Mouse (Mus musculus) heart, adult 18-20 months (tissue): Measurements from ENCODE around the gene Tarbp1. TPM values are rescaled to one million over a fixed set of nuclear protein-coding genes. Genes with fewer than 3 reads are reported as not detected.
"Not testable (repeated sequence)": the region's sequence is repeated elsewhere in the genome, so short reads cannot be mapped to it uniquely, and the experiment has no call there.

ENCODE experiments used
- DNase-seq, 2 experiments: peaks; one replicate each; pipeline ENCODE4 v3.0.0; 2021 to 2022; ENCODE audit warnings: mixed read lengths in 1 of 2
- total RNA-seq, 2 experiments: library from RNA; stranded (reverse); gene quantifications; 2 replicates each; pipeline ENCODE4 v1.2.3; 2021

Gene Tarbp1
- total RNA-seq, 2 experiments from 2014 or later = 4.2 to 4.6 TPM

- no peak for DNase-seq
These were observed 54.0 kb downstream of the Tarbp1 start for GRCm38 (mm10) chr8:126420834-126421233.

- DNase-seq = no peak
These were observed 69.8 kb downstream of the Tarbp1 start for GRCm38 (mm10) chr8:126405030-126405429.

DNA sequence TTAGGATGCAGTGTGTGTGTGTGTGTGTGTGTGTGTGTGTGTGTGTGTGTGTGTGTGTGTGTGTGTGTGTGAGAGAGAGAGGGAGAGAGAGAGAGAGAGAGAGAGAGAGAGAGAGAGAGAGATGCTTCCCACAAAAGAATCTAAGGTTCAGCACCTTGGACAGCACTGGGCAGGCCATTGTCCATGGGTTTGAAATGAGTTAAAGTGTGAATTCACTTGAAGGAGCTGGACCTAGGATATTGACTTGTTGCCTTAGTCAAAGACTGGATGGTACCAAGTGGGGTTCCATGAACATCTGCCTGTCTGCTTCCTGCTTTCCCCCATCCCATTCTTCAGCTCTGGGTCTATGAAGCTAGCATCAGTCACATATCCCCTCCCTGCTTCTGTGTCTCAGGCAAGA lies 70.3 kb downstream of the Tarbp1 start:
- DNase-seq = not testable (repeated sequence)

GRCm38 (mm10) chr8:126398349-126398748 lies 76.5 kb downstream of the Tarbp1 start:
- peak in 1 of 2 experiments; percentile 5 for DNase-seq

DNA sequence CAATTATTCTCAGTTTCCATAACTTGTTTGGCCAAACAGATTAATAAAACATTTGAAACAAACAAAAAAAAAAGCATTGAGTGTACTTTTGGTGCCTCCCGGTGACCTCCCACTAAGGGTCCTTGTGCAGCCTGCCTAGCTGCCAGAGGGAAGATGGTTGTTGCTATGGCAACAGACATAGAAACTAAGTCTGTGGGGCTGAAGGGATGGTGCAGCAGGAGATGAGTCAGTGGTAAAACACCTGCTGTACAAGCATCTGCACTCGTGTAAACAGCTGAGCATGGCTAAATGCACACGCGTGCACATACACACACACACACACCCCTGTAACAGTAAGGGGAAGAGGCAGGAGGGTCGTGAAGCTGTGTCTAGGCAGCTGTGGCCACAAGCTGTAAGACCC lies 78.9 kb downstream of the Tarbp1 start:
- no peak for DNase-seq

- no peak for DNase-seq
These were observed 79.5 kb downstream of the Tarbp1 start for GRCm38 (mm10) chr8:126395386-126395785.

DNA sequence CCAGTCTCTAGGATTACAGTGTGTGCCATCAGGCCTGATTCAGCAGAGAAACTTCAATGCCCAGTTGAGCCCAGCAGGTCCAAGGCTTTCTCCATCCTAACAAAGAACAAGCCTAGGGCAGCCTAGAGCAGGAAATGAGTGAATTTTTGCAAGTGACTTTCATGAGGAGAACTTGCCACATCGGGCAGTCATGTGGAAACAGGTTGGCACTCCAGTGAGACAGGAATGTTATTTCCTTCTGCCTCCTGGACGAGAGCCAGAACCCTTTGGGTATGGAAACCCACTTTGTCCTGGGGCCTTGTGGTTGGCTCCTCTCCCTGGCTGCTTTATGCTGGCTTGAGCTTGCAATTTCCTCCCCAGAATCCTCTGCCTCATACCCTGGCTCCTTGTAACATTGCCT lies 83.3 kb downstream of the Tarbp1 start:
- no peak for DNase-seq

DNA sequence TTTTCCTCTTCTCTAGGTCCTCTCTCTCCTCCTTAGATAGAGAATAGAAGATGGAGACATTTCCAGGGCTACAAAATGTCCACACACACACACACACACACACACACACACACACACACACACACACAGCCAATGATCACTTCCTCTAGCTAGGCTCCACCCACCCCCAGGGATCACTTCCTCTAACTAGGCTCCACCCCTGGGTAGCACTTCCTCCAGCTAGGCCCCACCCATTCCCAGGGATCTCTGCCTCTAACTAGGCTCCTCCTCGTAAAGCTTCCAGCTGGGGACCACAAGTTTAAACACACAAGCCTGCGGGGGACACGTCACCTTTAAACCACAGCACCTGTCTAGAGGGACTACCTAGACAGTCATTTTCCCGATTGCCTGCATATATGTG lies 87.3 kb downstream of the Tarbp1 start:
- no peak for DNase-seq

DNA sequence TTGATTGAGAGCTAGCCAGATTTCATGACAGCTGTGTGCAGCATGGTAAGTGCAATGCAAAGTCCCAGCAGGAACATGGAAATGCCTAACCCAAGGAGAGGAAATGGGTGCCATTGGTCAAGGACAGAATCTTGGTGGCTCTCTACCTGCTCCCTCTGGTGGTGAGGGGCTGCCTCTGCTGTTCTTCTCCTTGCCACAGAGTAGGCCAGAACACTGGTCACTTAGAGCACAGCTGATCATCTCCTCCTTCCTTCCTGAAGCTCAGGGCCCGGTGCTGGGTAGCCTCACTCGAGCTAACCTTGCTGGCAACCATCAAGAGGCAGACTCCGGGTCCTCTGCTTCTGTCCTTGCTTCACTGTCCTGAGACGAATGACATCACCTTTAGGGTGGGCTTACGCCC lies 92.1 kb downstream of the Tarbp1 start:
- DNase-seq = peak in 1 of 2 experiments; percentile 2

- no peak for DNase-seq
These were observed 92.6 kb downstream of the Tarbp1 start for GRCm38 (mm10) chr8:126382216-126382615.

- DNase-seq = no peak
These were observed 93.6 kb downstream of the Tarbp1 start for GRCm38 (mm10) chr8:126381299-126381698.

- DNase-seq = no peak
These were observed 94.7 kb downstream of the Tarbp1 start for GRCm38 (mm10) chr8:126380141-126380540.

GRCm38 (mm10) chr8:126379580-126379979 lies 95.3 kb downstream of the Tarbp1 start:
- DNase-seq = no peak

Other genes starting within 250 kb of the Tarbp1 start
- not detected for gene Slc35f3, start 176.5 kb downstream of the Tarbp1 start, total RNA-seq
- gene Coa6, start 52.5 kb downstream of the Tarbp1 start, total RNA-seq = 10 to 100 TPM; 23.3 to 29.1 TPM
- gene Irf2bp2, start 118.9 kb upstream of the Tarbp1 start, total RNA-seq = 100 to 1,000 TPM; 101 to 128 TPM